Mouse (Mus musculus): ENCODE measurements around the gene S1pr5. TPM values are rescaled to one million over a fixed set of nuclear protein-coding genes. Genes with fewer than 3 reads are reported as not detected.
"Not testable (repeated sequence)": the region's sequence is repeated elsewhere in the genome, so short reads cannot be mapped to it uniquely, and the experiment has no call there.

The S1pr5 gene
- polyA plus RNA-seq, 1 experiment from 2014 or later, result 0.31 TPM

GRCm38 (mm10) chr9:21266889-21267288 lies 18.6 kb upstream of the S1pr5 start:
- Histone ChIP-seq H3K4me1 (replicated peaks) (peaks cover 20% of the 10 kb centered on the region), H3K4me3 (replicated peaks) (no peak overlapping the region), H3K27ac (no peak overlapping the region), H3K4me2 (0 out of 2 replicates have a peak overlapping the region, but pooled peaks have one; percentile 78), H3K36me3 (peaks cover 51% of the 10 kb centered on the region), H3K9ac (replicated peaks) (no peak overlapping the region), H3K27me3 (no peaks in the 10 kb centered on the region), H3K9me3 (no peaks in the 10 kb centered on the region)
- ATAC-seq (ENCODE audit: insufficient number of reproducible peaks, insufficient read depth, low FRiP score, low TSS enrichment, low read depth), result no peak
- WGBS, result 89% methylated on average over 5 of the region's 5 CpGs

- ATAC-seq (ENCODE audit: insufficient number of reproducible peaks, insufficient read depth, low FRiP score, low TSS enrichment, low read depth), result peak; percentile 48
These were observed 17.4 kb upstream of the S1pr5 start for GRCm38 (mm10) chr9:21265611-21266010.

GRCm38 (mm10) chr9:21265000-21265561 lies 16.8 kb upstream of the S1pr5 start, which contains the start of gene Atg4d:
Gene Atg4d (plus strand): TSS chr9:21265293.
- peak within 1 kb of the TSS; percentile 76 for H3K4me3 ChIP-seq (replicated peaks)
- peak within 1 kb of the TSS; percentile 80 for H3K9ac ChIP-seq (replicated peaks)
- H3K4me1 ChIP-seq (replicated peaks), result peaks cover 20% of the 10 kb centered on the region
- under 1% methylated on average over 49 of the region's 49 CpGs for WGBS
- peaks cover 33% of the 10 kb centered on the region for H3K36me3 ChIP-seq
- H3K4me2 ChIP-seq, result peak within 1 kb of the TSS; percentile 78
- ATAC-seq (ENCODE audit: insufficient number of reproducible peaks, insufficient read depth, low FRiP score, low TSS enrichment, low read depth), result peak; percentile 94
- no peaks in the 10 kb centered on the region for H3K27me3 ChIP-seq
- no peaks in the 10 kb centered on the region for H3K9me3 ChIP-seq
- H3K27ac ChIP-seq, result peak within 1 kb of the TSS; percentile 75

More at GRCm38 (mm10) chr9:21265611-21266010, 17.4 kb upstream of the S1pr5 start:
- Histone ChIP-seq H3K36me3 (peaks cover 38% of the 10 kb centered on the region), H3K9ac (replicated peaks) (peak overlapping the region; percentile 80), H3K4me1 (replicated peaks) (peaks cover 20% of the 10 kb centered on the region), H3K27me3 (no peaks in the 10 kb centered on the region), H3K4me3 (replicated peaks) (peak overlapping the region; percentile 76), H3K4me2 (peak overlapping the region; percentile 78), H3K9me3 (no peaks in the 10 kb centered on the region), H3K27ac (0 out of 2 replicates have a peak overlapping the region, but pooled peaks have one; percentile 41)
- 5% methylated on average over 11 of the region's 11 CpGs for WGBS

- peak overlapping the region; percentile 78 for H3K4me2 ChIP-seq
- no peaks in the 10 kb centered on the region for H3K9me3 ChIP-seq
- WGBS, result 14% methylated on average over 17 of the region's 17 CpGs
- H3K9ac ChIP-seq (replicated peaks), result peak overlapping the region; percentile 80; the same call in 1 of the 2 replicates
- peaks cover 20% of the 10 kb centered on the region for H3K4me1 ChIP-seq (replicated peaks)
- no peaks in the 10 kb centered on the region for H3K27me3 ChIP-seq
- H3K36me3 ChIP-seq, result peaks cover 28% of the 10 kb centered on the region
- H3K27ac ChIP-seq, result peak overlapping the region; percentile 75
- peak overlapping the region; percentile 76 for H3K4me3 ChIP-seq (replicated peaks)
- ATAC-seq (ENCODE audit: insufficient number of reproducible peaks, insufficient read depth, low FRiP score, low TSS enrichment, low read depth), result peak; percentile 41; the same call in 1 of the 2 replicates
These were observed 16.2 kb upstream of the S1pr5 start for GRCm38 (mm10) chr9:21264272-21264999.

- H3K9ac ChIP-seq (replicated peaks), result no peak overlapping the region
- H3K4me2 ChIP-seq, result no peak overlapping the region
- peaks cover 18% of the 10 kb centered on the region for H3K4me1 ChIP-seq (replicated peaks)
- no peak for ATAC-seq (ENCODE audit: insufficient number of reproducible peaks, insufficient read depth, low FRiP score, low TSS enrichment, low read depth)
- H3K27ac ChIP-seq, result no peak overlapping the region
- H3K27me3 ChIP-seq, result no peaks in the 10 kb centered on the region
- no peak overlapping the region for H3K4me3 ChIP-seq (replicated peaks)
- H3K9me3 ChIP-seq, result no peaks in the 10 kb centered on the region
- WGBS, result 57% methylated on average over 2 of the region's 2 CpGs
- peaks cover 4% of the 10 kb centered on the region; the same call in 1 of the 2 replicates for H3K36me3 ChIP-seq
These were observed 13.6 kb upstream of the S1pr5 start for GRCm38 (mm10) chr9:21261831-21262230.

- no peak for ATAC-seq (ENCODE audit: insufficient number of reproducible peaks, insufficient read depth, low FRiP score, low TSS enrichment, low read depth)
- Histone ChIP-seq H3K9me3 (no peaks in the 10 kb centered on the region), H3K27me3 (no peaks in the 10 kb centered on the region), H3K9ac (replicated peaks) (no peak overlapping the region), H3K4me3 (replicated peaks) (no peak overlapping the region), H3K4me2 (no peak overlapping the region), H3K4me1 (replicated peaks) (peaks cover 6% of the 10 kb centered on the region), H3K36me3 (no peaks in the 10 kb centered on the region), H3K27ac (no peak overlapping the region)
- WGBS, result 68% methylated on average over 6 of the region's 6 CpGs
These were observed 12.3 kb upstream of the S1pr5 start for GRCm38 (mm10) chr9:21260491-21261040.

- not testable (repeated sequence) for H3K9ac ChIP-seq (replicated peaks); H3K9me3 ChIP-seq; H3K4me1 ChIP-seq (replicated peaks); H3K4me2 ChIP-seq; H3K36me3 ChIP-seq; H3K27ac ChIP-seq; H3K4me3 ChIP-seq (replicated peaks); ATAC-seq (ENCODE audit: insufficient number of reproducible peaks, insufficient read depth, low FRiP score, low TSS enrichment, low read depth)
- peaks cover 16% of the 10 kb centered on the region for H3K27me3 ChIP-seq
- 90% methylated on average over 4 of the region's 4 CpGs for WGBS
These were observed 8.1 kb upstream of the S1pr5 start for GRCm38 (mm10) chr9:21256349-21256748.

- Histone ChIP-seq H3K27ac (no peak overlapping the region), H3K4me1 (replicated peaks) (peaks cover 12% of the 10 kb centered on the region), H3K4me3 (replicated peaks) (no peak overlapping the region), H3K36me3 (no peaks in the 10 kb centered on the region), H3K9me3 (no peaks in the 10 kb centered on the region), H3K27me3 (peaks cover 32% of the 10 kb centered on the region), H3K4me2 (no peak overlapping the region), H3K9ac (replicated peaks) (no peak overlapping the region)
- ATAC-seq (ENCODE audit: insufficient number of reproducible peaks, insufficient read depth, low FRiP score, low TSS enrichment, low read depth), result no peak; the same call in 1 of the 2 replicates
These were observed 6.4 kb upstream of the S1pr5 start for GRCm38 (mm10) chr9:21254690-21255089.

GRCm38 (mm10) chr9:21251116-21251735 lies 3.0 kb upstream of the S1pr5 start:
- H3K4me2 ChIP-seq, result no peak overlapping the region
- H3K9ac ChIP-seq (replicated peaks), result no peak overlapping the region
- 46% methylated on average over 13 of the region's 13 CpGs for WGBS
- no peaks in the 10 kb centered on the region for H3K36me3 ChIP-seq
- H3K4me3 ChIP-seq (replicated peaks), result no peak overlapping the region
- no peak for ATAC-seq (ENCODE audit: insufficient number of reproducible peaks, insufficient read depth, low FRiP score, low TSS enrichment, low read depth)
- peaks cover 21% of the 10 kb centered on the region for H3K4me1 ChIP-seq (replicated peaks)
- H3K27ac ChIP-seq, result peak overlapping the region; percentile 12; the same call in 1 of the 2 replicates
- no peaks in the 10 kb centered on the region for H3K9me3 ChIP-seq
- peaks cover 66% of the 10 kb centered on the region for H3K27me3 ChIP-seq

- ATAC-seq (ENCODE audit: insufficient number of reproducible peaks, insufficient read depth, low FRiP score, low TSS enrichment, low read depth), result no peak
- H3K4me2 ChIP-seq, result no peak overlapping the region
- H3K4me3 ChIP-seq (replicated peaks), result no peak overlapping the region
- no peaks in the 10 kb centered on the region for H3K36me3 ChIP-seq
- no peaks in the 10 kb centered on the region for H3K9me3 ChIP-seq
- peaks cover 73% of the 10 kb centered on the region for H3K27me3 ChIP-seq
- no peak overlapping the region for H3K9ac ChIP-seq (replicated peaks)
- no peak overlapping the region for H3K27ac ChIP-seq
- 61% methylated on average over 2 of the region's 2 CpGs for WGBS
- peaks cover 21% of the 10 kb centered on the region for H3K4me1 ChIP-seq (replicated peaks)
These were observed 2.3 kb upstream of the S1pr5 start for GRCm38 (mm10) chr9:21250509-21250908.

All from limb, embryonic 12.5 days (tissue).